Mouse (Mus musculus): ENCODE measurements at regions not wholly inside any gene's neighbourhood (a gene's known extent, or its start where the extent isn't known, plus 50 kb on each side); places are given as distances from the start of the nearest gene placed in this dataset.

GRCm38 (mm10) chr4:105356616-105357015, 199.5 kb downstream of the Plpp3 start:
- Histone ChIP-seq H3K27ac (ENCODE audit: insufficient read depth, low read length) (no peak overlapping the region), H3K27me3 (ENCODE audit: control insufficient read depth, insufficient read depth, low read length, poor library complexity, severe bottlenecking) (no peaks in the 10 kb centered on the region), H3K4me3 (ENCODE audit: low read depth, low read length) (no peak overlapping the region), H3K9me3 (replicated peaks; ENCODE audit: control insufficient read depth, insufficient read depth, low read length, poor library complexity, severe bottlenecking) (no peaks in the 10 kb centered on the region), H3K9ac (ENCODE audit: low read depth, poor library complexity, severe bottlenecking) (no peak overlapping the region), H3K4me1 (ENCODE audit: control insufficient read depth, insufficient read depth, low read length) (no peaks in the 10 kb centered on the region), H3K36me3 (ENCODE audit: control insufficient read depth, insufficient read depth, low read length, poor library complexity, severe bottlenecking) (no peaks in the 10 kb centered on the region)
- TF ChIP-seq EP300 (IDR thresholded peaks at IDR 0.05; ENCODE audit: insufficient read depth, low read depth, low read length) (no peak), POLR2A (IDR thresholded peaks at IDR 0.05; ENCODE audit: insufficient read depth, low read length) (no peak), CTCF (IDR thresholded peaks at IDR 0.05; ENCODE audit: low read depth, low read length) (no peak)

- no peaks in the 10 kb centered on the region for H3K27me3 ChIP-seq (ENCODE audit: control insufficient read depth, insufficient read depth, low read length, poor library complexity, severe bottlenecking)
- no peaks in the 10 kb centered on the region for H3K4me1 ChIP-seq (ENCODE audit: control insufficient read depth, insufficient read depth, low read length)
- H3K4me3 ChIP-seq (ENCODE audit: low read depth, low read length) = no peak overlapping the region
- H3K27ac ChIP-seq (ENCODE audit: insufficient read depth, low read length) = no peak overlapping the region
- H3K9ac ChIP-seq (ENCODE audit: low read depth, poor library complexity, severe bottlenecking) = no peak overlapping the region
- TF ChIP-seq CTCF (IDR thresholded peaks at IDR 0.05; ENCODE audit: low read depth, low read length) (no peak), POLR2A (IDR thresholded peaks at IDR 0.05; ENCODE audit: insufficient read depth, low read length) (no peak), EP300 (IDR thresholded peaks at IDR 0.05; ENCODE audit: insufficient read depth, low read depth, low read length) (no peak)
- H3K36me3 ChIP-seq (ENCODE audit: control insufficient read depth, insufficient read depth, low read length, poor library complexity, severe bottlenecking) = no peaks in the 10 kb centered on the region
- no peaks in the 10 kb centered on the region for H3K9me3 ChIP-seq (replicated peaks; ENCODE audit: control insufficient read depth, insufficient read depth, low read length, poor library complexity, severe bottlenecking)
Observed at GRCm38 (mm10) chr4:105358725-105359124, 201.6 kb downstream of the Plpp3 start.

- H3K9ac ChIP-seq (ENCODE audit: low read depth, poor library complexity, severe bottlenecking) = no peak overlapping the region
- H3K27ac ChIP-seq (ENCODE audit: insufficient read depth, low read length) = no peak overlapping the region
- no peaks in the 10 kb centered on the region for H3K4me1 ChIP-seq (ENCODE audit: control insufficient read depth, insufficient read depth, low read length)
- H3K9me3 ChIP-seq (replicated peaks; ENCODE audit: control insufficient read depth, insufficient read depth, low read length, poor library complexity, severe bottlenecking) = no peaks in the 10 kb centered on the region
- no peaks in the 10 kb centered on the region for H3K36me3 ChIP-seq (ENCODE audit: control insufficient read depth, insufficient read depth, low read length, poor library complexity, severe bottlenecking)
- H3K27me3 ChIP-seq (ENCODE audit: control insufficient read depth, insufficient read depth, low read length, poor library complexity, severe bottlenecking) = no peaks in the 10 kb centered on the region
- no peak overlapping the region for H3K4me3 ChIP-seq (ENCODE audit: low read depth, low read length)
- TF ChIP-seq CTCF (IDR thresholded peaks at IDR 0.05; ENCODE audit: low read depth, low read length) (no peak), EP300 (IDR thresholded peaks at IDR 0.05; ENCODE audit: insufficient read depth, low read depth, low read length) (no peak), POLR2A (IDR thresholded peaks at IDR 0.05; ENCODE audit: insufficient read depth, low read length) (no peak)
Observed at GRCm38 (mm10) chr4:105364496-105364895, 207.3 kb downstream of the Plpp3 start.

GRCm38 (mm10) chr4:105365076-105365475, 207.9 kb downstream of the Plpp3 start:
- no peak overlapping the region for H3K4me3 ChIP-seq (ENCODE audit: low read depth, low read length)
- no peak overlapping the region for H3K9ac ChIP-seq (ENCODE audit: low read depth, poor library complexity, severe bottlenecking)
- H3K36me3 ChIP-seq (ENCODE audit: control insufficient read depth, insufficient read depth, low read length, poor library complexity, severe bottlenecking) = no peaks in the 10 kb centered on the region
- no peaks in the 10 kb centered on the region for H3K9me3 ChIP-seq (replicated peaks; ENCODE audit: control insufficient read depth, insufficient read depth, low read length, poor library complexity, severe bottlenecking)
- no peak overlapping the region for H3K27ac ChIP-seq (ENCODE audit: insufficient read depth, low read length)
- no peaks in the 10 kb centered on the region for H3K4me1 ChIP-seq (ENCODE audit: control insufficient read depth, insufficient read depth, low read length)
- H3K27me3 ChIP-seq (ENCODE audit: control insufficient read depth, insufficient read depth, low read length, poor library complexity, severe bottlenecking) = no peaks in the 10 kb centered on the region
- TF ChIP-seq CTCF (IDR thresholded peaks at IDR 0.05; ENCODE audit: low read depth, low read length) (no peak), POLR2A (IDR thresholded peaks at IDR 0.05; ENCODE audit: insufficient read depth, low read length) (no peak), EP300 (IDR thresholded peaks at IDR 0.05; ENCODE audit: insufficient read depth, low read depth, low read length) (no peak)

- H3K4me3 ChIP-seq (ENCODE audit: low read depth, low read length) = no peak overlapping the region
- no peak for TF ChIP-seq EP300 (IDR thresholded peaks at IDR 0.05; ENCODE audit: insufficient read depth, low read depth, low read length)
- no peak for TF ChIP-seq CTCF (IDR thresholded peaks at IDR 0.05; ENCODE audit: low read depth, low read length)
- no peak for TF ChIP-seq POLR2A (IDR thresholded peaks at IDR 0.05; ENCODE audit: insufficient read depth, low read length)
- no peak overlapping the region for H3K9ac ChIP-seq (ENCODE audit: low read depth, poor library complexity, severe bottlenecking)
- H3K36me3 ChIP-seq (ENCODE audit: control insufficient read depth, insufficient read depth, low read length, poor library complexity, severe bottlenecking) = no peaks in the 10 kb centered on the region
- H3K27me3 ChIP-seq (ENCODE audit: control insufficient read depth, insufficient read depth, low read length, poor library complexity, severe bottlenecking) = no peaks in the 10 kb centered on the region
- no peaks in the 10 kb centered on the region for H3K9me3 ChIP-seq (replicated peaks; ENCODE audit: control insufficient read depth, insufficient read depth, low read length, poor library complexity, severe bottlenecking)
- no peaks in the 10 kb centered on the region for H3K4me1 ChIP-seq (ENCODE audit: control insufficient read depth, insufficient read depth, low read length)
- no peak overlapping the region for H3K27ac ChIP-seq (ENCODE audit: insufficient read depth, low read length)
Observed at GRCm38 (mm10) chr4:105376591-105376990, 219.4 kb downstream of the Plpp3 start.

- TF ChIP-seq POLR2A (IDR thresholded peaks at IDR 0.05; ENCODE audit: insufficient read depth, low read length) (no peak), CTCF (IDR thresholded peaks at IDR 0.05; ENCODE audit: low read depth, low read length) (no peak), EP300 (IDR thresholded peaks at IDR 0.05; ENCODE audit: insufficient read depth, low read depth, low read length) (no peak)
- Histone ChIP-seq H3K9me3 (replicated peaks; ENCODE audit: control insufficient read depth, insufficient read depth, low read length, poor library complexity, severe bottlenecking) (no peaks in the 10 kb centered on the region), H3K36me3 (ENCODE audit: control insufficient read depth, insufficient read depth, low read length, poor library complexity, severe bottlenecking) (no peaks in the 10 kb centered on the region), H3K4me3 (ENCODE audit: low read depth, low read length) (no peak overlapping the region), H3K4me1 (ENCODE audit: control insufficient read depth, insufficient read depth, low read length) (no peaks in the 10 kb centered on the region), H3K9ac (ENCODE audit: low read depth, poor library complexity, severe bottlenecking) (no peak overlapping the region), H3K27me3 (ENCODE audit: control insufficient read depth, insufficient read depth, low read length, poor library complexity, severe bottlenecking) (no peaks in the 10 kb centered on the region), H3K27ac (ENCODE audit: insufficient read depth, low read length) (no peak overlapping the region)
Observed at GRCm38 (mm10) chr4:105377469-105378187, 220.5 kb downstream of the Plpp3 start.

Data from ES-Bruce4 (cell line).